Mouse (Mus musculus): ENCODE results near the gene Plpp3. TPM values are rescaled to one million over a fixed set of nuclear protein-coding genes. Genes with fewer than 3 reads are reported as not detected.
A peak's percentile ranks its signal among the peaks of the same experiment; 100 is the strongest.
"Not testable (repeated sequence)": the region's sequence is repeated elsewhere in the genome, so short reads cannot be mapped to it uniquely, and the experiment has no call there.

Plpp3 gene
- polyA plus RNA-seq, 1 experiment from 2014 or later = 62.4 TPM

GRCm38 (mm10) chr4:105269398-105269797, 112.3 kb downstream of the Plpp3 start:
- not testable (repeated sequence) for DNase-seq; H3K4me3 ChIP-seq (replicated peaks; ENCODE audit: low read depth, low read length); H3K9ac ChIP-seq (replicated peaks; ENCODE audit: low read length); H3K36me3 ChIP-seq (ENCODE audit: control insufficient read depth, insufficient read depth, low read length); H3K4me2 ChIP-seq (ENCODE audit: low read length); H3K27me3 ChIP-seq (ENCODE audit: control insufficient read depth, insufficient read depth, low read length); H3K9me3 ChIP-seq (ENCODE audit: control insufficient read depth, low read length); ATAC-seq (ENCODE audit: low FRiP score, low TSS enrichment); H3K27ac ChIP-seq (replicated peaks; ENCODE audit: low read depth, low read length); H3K4me1 ChIP-seq (ENCODE audit: control insufficient read depth, insufficient read depth, low read length)
- 97% methylated on average over 6 of the region's 7 CpGs for WGBS

- Histone ChIP-seq H3K4me2 (ENCODE audit: low read length) (no peak overlapping the region), H3K4me3 (replicated peaks; ENCODE audit: low read depth, low read length) (no peak overlapping the region), H3K4me1 (ENCODE audit: control insufficient read depth, insufficient read depth, low read length) (0 out of 2 replicates have a peak, but pooled peaks cover 3% of the 10 kb centered on the region), H3K36me3 (ENCODE audit: control insufficient read depth, insufficient read depth, low read length) (no peaks in the 10 kb centered on the region), H3K9ac (replicated peaks; ENCODE audit: low read length) (no peak overlapping the region), H3K9me3 (ENCODE audit: control insufficient read depth, low read length) (no peaks in the 10 kb centered on the region), H3K27ac (replicated peaks; ENCODE audit: low read depth, low read length) (no peak overlapping the region), H3K27me3 (ENCODE audit: control insufficient read depth, insufficient read depth, low read length) (no peaks in the 10 kb centered on the region)
- DNase-seq = no peak
- no peak for ATAC-seq (ENCODE audit: low FRiP score, low TSS enrichment)
- WGBS = 84% methylated on average over 6 of the region's 6 CpGs
Measured at GRCm38 (mm10) chr4:105271166-105271565, 114.0 kb downstream of the Plpp3 start.

DNA sequence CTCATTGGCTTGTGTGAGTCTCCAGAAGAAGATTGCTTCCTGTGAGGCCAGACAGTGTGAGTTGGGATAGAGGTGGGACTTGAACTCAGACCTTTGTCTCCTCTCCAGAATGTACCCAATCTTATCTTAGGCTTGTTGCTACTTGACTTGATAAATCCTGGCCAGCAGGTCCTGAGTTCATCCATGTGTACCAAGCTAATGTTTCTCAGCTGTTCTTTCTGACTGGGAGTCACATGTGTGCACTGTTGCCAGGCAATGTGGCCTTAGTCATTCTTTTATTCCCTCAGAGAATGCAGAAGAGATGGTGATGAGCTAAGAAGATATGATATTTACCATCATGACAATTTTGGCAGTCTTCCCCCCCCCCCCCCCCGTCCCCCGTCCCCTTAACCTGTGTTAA, 115.9 kb downstream of the Plpp3 start:
- WGBS = 82% methylated on average over 2 of the region's 2 CpGs
- Histone ChIP-seq H3K4me1 (ENCODE audit: control insufficient read depth, insufficient read depth, low read length) (0 out of 2 replicates have a peak, but pooled peaks cover 8% of the 10 kb centered on the region), H3K4me3 (replicated peaks; ENCODE audit: low read depth, low read length) (no peak overlapping the region), H3K27ac (replicated peaks; ENCODE audit: low read depth, low read length) (no peak overlapping the region), H3K9me3 (ENCODE audit: control insufficient read depth, low read length) (no peaks in the 10 kb centered on the region), H3K36me3 (ENCODE audit: control insufficient read depth, insufficient read depth, low read length) (no peaks in the 10 kb centered on the region), H3K9ac (replicated peaks; ENCODE audit: low read length) (no peak overlapping the region), H3K4me2 (ENCODE audit: low read length) (no peak overlapping the region), H3K27me3 (ENCODE audit: control insufficient read depth, insufficient read depth, low read length) (no peaks in the 10 kb centered on the region)
- ATAC-seq (ENCODE audit: low FRiP score, low TSS enrichment) (no peak), DNase-seq (no peak)

DNA sequence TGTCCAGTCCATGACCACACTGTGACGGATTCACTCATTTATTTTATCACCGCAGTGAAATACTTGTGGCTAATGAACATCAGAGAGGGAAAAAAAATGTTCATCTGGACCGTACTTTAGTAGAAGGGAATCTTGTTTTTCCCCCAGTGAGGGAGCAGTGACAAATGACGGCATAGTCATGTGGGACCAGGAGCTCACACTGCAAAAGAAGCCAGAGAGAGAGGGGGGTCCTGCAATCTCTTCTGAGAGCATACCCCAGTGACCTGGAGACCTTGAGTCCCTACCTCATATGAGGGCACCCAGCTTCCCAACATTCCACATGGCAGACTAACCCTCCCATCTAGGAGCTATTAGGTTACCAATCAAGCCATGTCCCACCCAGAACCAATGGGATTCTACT, 116.3 kb downstream of the Plpp3 start:
- DNase-seq = no peak
- WGBS = 90% methylated on average over 4 of the region's 4 CpGs

DNA sequence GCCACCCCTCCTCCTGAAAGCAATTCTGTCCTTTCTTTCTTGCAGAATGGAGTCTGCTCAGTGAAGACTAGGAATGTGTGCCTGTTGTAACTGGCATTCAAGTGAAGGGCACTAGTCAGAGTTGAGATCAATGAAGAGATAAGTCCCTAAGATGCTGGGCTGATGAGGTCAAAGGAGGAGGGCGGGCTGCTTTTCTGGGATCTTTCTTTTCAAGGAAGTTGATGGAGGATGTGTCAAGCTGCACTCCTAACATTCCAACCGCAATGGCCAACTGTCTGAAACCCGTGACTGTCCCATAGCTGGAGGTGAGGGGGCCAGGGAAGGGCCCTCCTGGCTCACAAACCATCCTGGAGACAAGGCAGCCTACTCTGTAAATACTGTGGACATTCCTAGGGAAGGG, 118.5 kb downstream of the Plpp3 start:
- no peak overlapping the region for H3K4me2 ChIP-seq (ENCODE audit: low read length)
- H3K36me3 ChIP-seq (ENCODE audit: control insufficient read depth, insufficient read depth, low read length) = no peaks in the 10 kb centered on the region
- WGBS = 43% methylated on average over 3 of the region's 3 CpGs
- ATAC-seq (ENCODE audit: low FRiP score, low TSS enrichment) (no peak), DNase-seq (no peak)
- H3K4me1 ChIP-seq (ENCODE audit: control insufficient read depth, insufficient read depth, low read length) = 0 out of 2 replicates have a peak, but pooled peaks cover 8% of the 10 kb centered on the region
- H3K9ac ChIP-seq (replicated peaks; ENCODE audit: low read length) = no peak overlapping the region
- H3K9me3 ChIP-seq (ENCODE audit: control insufficient read depth, low read length) = no peaks in the 10 kb centered on the region
- H3K27ac ChIP-seq (replicated peaks; ENCODE audit: low read depth, low read length) = no peak overlapping the region
- no peaks in the 10 kb centered on the region for H3K27me3 ChIP-seq (ENCODE audit: control insufficient read depth, insufficient read depth, low read length)
- no peak overlapping the region for H3K4me3 ChIP-seq (replicated peaks; ENCODE audit: low read depth, low read length)

More for the DNA sequence above, 116.3 kb downstream of the Plpp3 start:
- Histone ChIP-seq H3K4me3 (replicated peaks; ENCODE audit: low read depth, low read length) (no peak overlapping the region), H3K36me3 (ENCODE audit: control insufficient read depth, insufficient read depth, low read length) (no peaks in the 10 kb centered on the region), H3K27me3 (ENCODE audit: control insufficient read depth, insufficient read depth, low read length) (no peaks in the 10 kb centered on the region), H3K9me3 (ENCODE audit: control insufficient read depth, low read length) (no peaks in the 10 kb centered on the region), H3K4me1 (ENCODE audit: control insufficient read depth, insufficient read depth, low read length) (0 out of 2 replicates have a peak, but pooled peaks cover 8% of the 10 kb centered on the region), H3K9ac (replicated peaks; ENCODE audit: low read length) (no peak overlapping the region), H3K27ac (replicated peaks; ENCODE audit: low read depth, low read length) (no peak overlapping the region), H3K4me2 (ENCODE audit: low read length) (no peak overlapping the region)
- ATAC-seq (ENCODE audit: low FRiP score, low TSS enrichment) = no peak

DNA sequence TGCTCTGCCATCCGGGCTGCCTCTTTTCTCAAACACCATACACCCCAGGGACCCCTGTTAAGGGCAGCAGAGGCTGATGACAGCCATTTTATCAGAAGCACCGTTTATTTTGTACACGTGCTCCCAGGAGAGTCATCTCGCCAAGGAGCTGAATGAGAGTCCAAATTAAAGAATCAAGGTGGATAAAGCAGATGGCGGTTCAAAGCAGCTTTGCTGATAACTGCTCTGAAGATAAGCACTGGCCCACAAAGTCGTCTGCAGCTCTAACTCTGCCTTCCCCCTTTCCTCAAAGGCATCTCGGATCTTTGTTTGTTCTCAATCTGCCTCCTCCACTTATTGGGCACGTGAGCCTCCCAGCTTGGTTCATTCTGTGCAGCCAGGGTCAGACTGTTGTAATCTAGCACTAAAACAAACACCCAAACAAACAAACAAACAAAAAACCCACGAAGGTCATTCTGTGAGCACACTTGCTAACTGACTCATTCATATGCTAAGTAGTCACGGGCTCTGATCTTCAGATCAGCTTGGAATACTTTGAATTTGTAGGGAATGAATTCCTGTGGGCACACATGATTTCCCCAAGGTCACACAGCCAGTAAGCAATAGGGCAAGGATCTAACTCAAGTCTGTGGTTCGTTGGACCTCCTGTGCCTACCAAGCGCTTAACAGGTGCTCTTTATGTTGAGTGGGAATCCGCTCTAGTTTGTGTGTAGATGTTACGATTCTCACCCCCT, 119.1 kb downstream of the Plpp3 start:
- Histone ChIP-seq H3K9ac (replicated peaks; ENCODE audit: low read length) (no peak overlapping the region), H3K4me3 (replicated peaks; ENCODE audit: low read depth, low read length) (no peak overlapping the region), H3K36me3 (ENCODE audit: control insufficient read depth, insufficient read depth, low read length) (no peaks in the 10 kb centered on the region), H3K4me1 (ENCODE audit: control insufficient read depth, insufficient read depth, low read length) (0 out of 2 replicates have a peak, but pooled peaks cover 8% of the 10 kb centered on the region), H3K27ac (replicated peaks; ENCODE audit: low read depth, low read length) (no peak overlapping the region), H3K9me3 (ENCODE audit: control insufficient read depth, low read length) (no peaks in the 10 kb centered on the region), H3K27me3 (ENCODE audit: control insufficient read depth, insufficient read depth, low read length) (no peaks in the 10 kb centered on the region), H3K4me2 (ENCODE audit: low read length) (no peak overlapping the region)
- 29% methylated on average over 14 of the region's 14 CpGs for WGBS
- DNase-seq (peak; percentile 46), ATAC-seq (ENCODE audit: low FRiP score, low TSS enrichment) (no peak)

GRCm38 (mm10) chr4:105278161-105278560, 121.0 kb downstream of the Plpp3 start:
- H3K4me3 ChIP-seq (replicated peaks; ENCODE audit: low read depth, low read length) = no peak overlapping the region
- DNase-seq = no peak
- no peaks in the 10 kb centered on the region for H3K36me3 ChIP-seq (ENCODE audit: control insufficient read depth, insufficient read depth, low read length)
- 63% methylated on average over 9 of the region's 9 CpGs for WGBS
- no peaks in the 10 kb centered on the region for H3K9me3 ChIP-seq (ENCODE audit: control insufficient read depth, low read length)
- H3K27me3 ChIP-seq (ENCODE audit: control insufficient read depth, insufficient read depth, low read length) = no peaks in the 10 kb centered on the region
- ATAC-seq (ENCODE audit: low FRiP score, low TSS enrichment) = no peak
- H3K4me2 ChIP-seq (ENCODE audit: low read length) = no peak overlapping the region
- no peak overlapping the region for H3K27ac ChIP-seq (replicated peaks; ENCODE audit: low read depth, low read length)
- H3K4me1 ChIP-seq (ENCODE audit: control insufficient read depth, insufficient read depth, low read length) = peaks cover 21% of the 10 kb centered on the region; the same call in 1 of the 2 replicates
- H3K9ac ChIP-seq (replicated peaks; ENCODE audit: low read length) = no peak overlapping the region

DNA sequence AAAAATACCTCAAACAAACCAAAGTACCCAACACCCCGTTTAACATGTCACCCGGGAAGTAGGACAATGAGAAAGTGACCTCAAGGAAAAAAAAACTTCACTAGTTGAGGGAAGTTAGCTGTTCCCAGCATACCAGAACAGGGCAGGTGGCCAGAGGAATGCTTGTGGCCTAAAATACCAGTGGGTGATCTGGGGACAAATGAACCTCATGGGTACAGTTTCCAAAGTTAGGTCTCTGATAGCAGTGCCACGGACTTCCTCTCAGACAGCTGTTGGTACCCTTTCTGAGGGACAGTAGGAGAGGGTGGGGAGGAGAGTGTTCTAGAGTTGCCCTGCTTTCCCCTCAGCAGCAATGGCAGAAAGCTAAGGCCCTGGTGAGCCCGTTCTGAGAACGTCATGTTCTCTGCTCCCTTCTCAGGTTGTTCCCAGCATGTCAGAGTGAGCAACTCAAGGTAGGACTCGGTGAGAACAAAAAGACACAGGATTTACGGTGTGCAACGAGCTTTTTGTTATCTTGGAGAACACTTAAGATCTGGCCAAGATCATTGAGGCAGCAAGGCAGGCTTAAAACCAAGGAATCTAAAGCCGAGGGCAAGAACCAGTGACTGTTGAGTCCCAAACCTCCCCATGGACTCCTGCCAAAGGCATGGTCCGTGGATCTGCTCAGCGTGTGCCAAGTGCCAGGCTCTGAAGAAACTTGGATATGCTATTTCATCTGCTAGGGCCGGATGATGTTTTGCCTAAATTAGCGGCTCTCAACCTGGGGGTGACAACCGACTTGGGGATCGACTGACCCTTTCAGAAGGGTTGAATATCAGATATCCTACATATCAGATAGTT, 121.6 kb downstream of the Plpp3 start:
- no peaks in the 10 kb centered on the region for H3K9me3 ChIP-seq (ENCODE audit: control insufficient read depth, low read length)
- no peak for DNase-seq
- H3K4me2 ChIP-seq (ENCODE audit: low read length) = no peak overlapping the region
- no peak overlapping the region for H3K4me3 ChIP-seq (replicated peaks; ENCODE audit: low read depth, low read length)
- ATAC-seq (ENCODE audit: low FRiP score, low TSS enrichment) = no peak
- peaks cover 21% of the 10 kb centered on the region; the same call in 1 of the 2 replicates for H3K4me1 ChIP-seq (ENCODE audit: control insufficient read depth, insufficient read depth, low read length)
- no peaks in the 10 kb centered on the region for H3K36me3 ChIP-seq (ENCODE audit: control insufficient read depth, insufficient read depth, low read length)
- H3K9ac ChIP-seq (replicated peaks; ENCODE audit: low read length) = no peak overlapping the region
- H3K27me3 ChIP-seq (ENCODE audit: control insufficient read depth, insufficient read depth, low read length) = no peaks in the 10 kb centered on the region
- no peak overlapping the region for H3K27ac ChIP-seq (replicated peaks; ENCODE audit: low read depth, low read length)
- 87% methylated on average over 15 of the region's 15 CpGs for WGBS

All from midbrain, embryonic 14.5 days (tissue).